Mouse (Mus musculus) CH12.LX (cell line): ENCODE measurements around the gene Anapc5.

ENCODE experiments used
- EP300 ChIP-seq: IDR thresholded peaks from 2 replicates; pipeline ENCODE4 v1.6.1; 2011; ENCODE audit warnings: low read length, improper control_type of control experiment
- KAT2A ChIP-seq: IDR thresholded peaks from 2 replicates; pipeline ENCODE4 v1.6.1; 2012; ENCODE audit warnings: low read length, improper control_type of control experiment, inconsistent platforms; ENCODE audit not compliant: insufficient replicate concordance
- POLR2A ChIP-seq: IDR thresholded peaks from 2 replicates; pipeline ENCODE4 v1.6.1; 2011; ENCODE audit warnings: low read depth, mild to moderate bottlenecking, improper control_type of control experiment, low read length
- USF1 ChIP-seq: IDR thresholded peaks from 2 replicates; pipeline ENCODE4 v1.6.1; 2014; ENCODE audit warnings: low read depth, mild to moderate bottlenecking, inconsistent platforms, low read length, improper control_type of control experiment
- ZC3H11A ChIP-seq: IDR thresholded peaks from 2 replicates; pipeline ENCODE4 v1.6.1; 2012; ENCODE audit warnings: low read depth, mild to moderate bottlenecking, inconsistent platforms, low read length, improper control_type of control experiment

DNA sequence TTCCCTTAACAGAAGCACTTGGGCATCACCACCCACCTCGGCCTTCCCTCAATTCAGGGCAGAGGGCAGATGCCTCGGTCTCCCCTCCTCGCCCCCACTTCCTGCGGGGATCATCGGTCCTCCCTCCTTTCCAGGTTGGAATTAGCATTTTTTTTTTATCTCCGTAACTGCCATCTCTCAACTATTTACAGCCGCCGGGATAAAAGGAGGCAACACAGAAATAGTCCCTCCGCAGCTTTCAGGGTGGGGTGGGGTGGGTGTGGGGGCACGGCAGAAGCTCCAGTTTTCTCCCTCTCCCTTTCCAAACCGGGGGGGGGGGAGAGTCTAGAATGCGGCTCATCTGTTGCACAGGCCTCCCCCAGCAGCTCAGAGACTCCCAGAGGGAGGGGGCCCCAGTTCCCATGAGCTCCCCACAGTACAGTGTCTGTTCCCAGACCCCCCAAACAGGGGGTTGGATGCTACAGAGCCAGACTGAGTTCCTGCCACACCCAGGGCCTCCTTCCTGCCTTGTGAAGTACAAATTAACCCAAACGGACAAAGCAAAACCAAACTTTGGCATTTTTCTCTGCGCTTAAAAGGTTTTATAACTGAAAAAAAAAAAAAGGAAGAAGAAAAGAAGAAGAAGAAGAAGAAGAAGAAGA is 45.4 kb downstream of the Anapc5 start:
- no peak for TF ChIP-seq EP300
- TF ChIP-seq USF1 = no peak
- TF ChIP-seq ZC3H11A = no peak
- no peak for TF ChIP-seq POLR2A
- TF ChIP-seq KAT2A = no peak
